Mouse (Mus musculus) monocyte, adult 59 days (primary cell): ENCODE measurements around the gene Rab40b. TPM values are rescaled to one million over a fixed set of nuclear protein-coding genes. Genes with fewer than 3 reads are reported as not detected.

ENCODE experiments used
- total RNA-seq, 2 experiments: library from RNA; stranded (reverse); gene quantifications; one replicate each; pipeline ENCODE4 v1.2.4; 2023

Rab40b gene
- not detected for total RNA-seq

GRCm38 (mm10) chr11:121387750-121388553 lies at the start of gene Rab40b:
TSS of gene Rab40b (minus strand) at chr11:121388251.

GRCm38 (mm10) chr11:121434156-121435155 lies 46.4 kb upstream of the Rab40b start, which contains the start of gene Fn3k:
TSS of gene Fn3k (plus strand) at chr11:121434913.

GRCm38 (mm10) chr11:121420830-121421552 lies 32.9 kb upstream of the Rab40b start, which contains the start of gene Fn3krp:
TSS of gene Fn3krp (plus strand) at chr11:121421401.

GRCm38 (mm10) chr11:121354091-121354707 lies 33.9 kb downstream of the Rab40b start, which contains the start of gene Wdr45b:
TSS of gene Wdr45b (minus strand) at chr11:121354445.

Other genes starting within 250 kb of the Rab40b start
- gene Tex19.1, start 242.1 kb downstream of the Rab40b start, total RNA-seq, result not detected
- not detected for gene Uts2r, start 228.0 kb downstream of the Rab40b start, total RNA-seq
- gene Hexdc, start 183.8 kb downstream of the Rab40b start, total RNA-seq, result 1 to 10 TPM; 5.2 to 5.6 TPM
- 1 to 10 TPM; 5.0 to 7.0 TPM for gene Ogfod3, start 183.5 kb downstream of the Rab40b start, total RNA-seq
- gene Cybc1, start 158.9 kb downstream of the Rab40b start, total RNA-seq, result 10 to 100 TPM; 78.0 to 81.9 TPM
- 10 to 100 TPM; 26.4 to 33.7 TPM for gene Narf, start 151.0 kb downstream of the Rab40b start, total RNA-seq
- gene Foxk2, start 128.3 kb downstream of the Rab40b start, total RNA-seq, result 10 to 100 TPM; 29.2 to 33.9 TPM
- gene Wdr45b, start 33.8 kb downstream of the Rab40b start, total RNA-seq, result 10 to 100 TPM; 64.2 to 71.9 TPM
- 1 to 10 TPM; 4.5 to 6.2 TPM for gene Fn3krp, start 33.1 kb upstream of the Rab40b start, total RNA-seq
- under 1 TPM in 1 of 2 experiments, not detected in 1; 0.52 TPM for gene Fn3k, start 46.7 kb upstream of the Rab40b start, total RNA-seq
- gene Tbcd, start 63.7 kb upstream of the Rab40b start, total RNA-seq, result 10 to 100 TPM; 26.7 to 27.5 TPM
- under 1 TPM in 1 of 2 experiments, not detected in 1; 0.15 TPM for gene Zfp750, start 131.1 kb upstream of the Rab40b start, total RNA-seq